Mouse (Mus musculus) liver, postnatal 0 days (tissue): ENCODE data around the gene Il27. TPM values are rescaled to one million over a fixed set of nuclear protein-coding genes. Genes with fewer than 3 reads are reported as not detected.

Experiments
- ATAC-seq: fragments of 200-750 bp; cut with Nextera tagmentation; 2 replicates; pipeline ENCODE4 v1.8.0; 2017; ENCODE audit warnings: mild to moderate bottlenecking, moderate library complexity
- DNase-seq: peaks from one replicate; pipeline ENCODE4 v3.0.0-alpha.2; 2016
- H3K27ac ChIP-seq: fragments of 300-500 bp; sonication (generic); 2 replicates; pipeline ENCODE4 v1.5.1; 2014; ENCODE audit warnings: antibody characterized with exemption, moderate library complexity, mild to moderate bottlenecking, low read depth
- H3K27me3 ChIP-seq: fragments of 300-500 bp; sonication (generic); 2 replicates; pipeline ENCODE4 v1.6.1; 2014; ENCODE audit warnings: low read length, control low read depth, mixed read lengths; ENCODE audit not compliant: insufficient read depth
- H3K36me3 ChIP-seq: fragments of 300-500 bp; sonication (generic); replicated peaks from 2 replicates; pipeline ENCODE4 v1.6.1; 2014; ENCODE audit warnings: mild to moderate bottlenecking, control low read depth, low read length, moderate library complexity, mixed read lengths; ENCODE audit not compliant: insufficient read depth
- H3K4me1 ChIP-seq: fragments of 300-500 bp; sonication (generic); 2 replicates; pipeline ENCODE4 v1.6.1; 2014; ENCODE audit warnings: antibody characterized with exemption, mild to moderate bottlenecking, control low read depth; ENCODE audit not compliant: insufficient read depth
- H3K4me2 ChIP-seq: fragments of 300-500 bp; sonication (generic); 2 replicates; pipeline ENCODE4 v1.6.1; 2014; ENCODE audit warnings: low read depth, mild to moderate bottlenecking, low read length, moderate library complexity, mixed read lengths
- H3K4me3 ChIP-seq: fragments of 300-500 bp; sonication (generic); 2 replicates; pipeline ENCODE4 v1.5.1; 2014; ENCODE audit warnings: low read depth, low read length
- H3K9ac ChIP-seq: fragments of 300-500 bp; sonication (generic); replicated peaks from 2 replicates; pipeline ENCODE4 v1.6.1; 2014; ENCODE audit warnings: mild to moderate bottlenecking, moderate library complexity
- H3K9me3 ChIP-seq: fragments of 300-500 bp; sonication (generic); 2 replicates; pipeline ENCODE4 v1.6.1; 2016; ENCODE audit warnings: mild to moderate bottlenecking, control low read depth, low read length, mixed read lengths
- CTCF ChIP-seq: sonication (generic); IDR thresholded peaks from 2 replicates; pipeline ENCODE4 v1.5.1; 2016; ENCODE audit warnings: antibody characterized with exemption, low read depth
- EP300 ChIP-seq: IDR thresholded peaks from 2 replicates; pipeline ENCODE4 v1.6.1; 2016; ENCODE audit warnings: antibody characterized with exemption, low read depth, mild to moderate bottlenecking
- WGBS: fragments of 180-500 bp; shearing (Covaris S2); extraction: QIAGEN DNeasy Blood & Tissue Kit; methylation state at CpG from one replicate; pipeline ENCODE4 v1.1.7; 2014; ENCODE audit not compliant: insufficient replicate concordance; 5-methylcytosine and 5-hydroxymethylcytosine counted together
- polyA plus RNA-seq: library from polyadenylated mRNA; unstranded; fragments of >200 nt; fragmentation: Nextera tagmentation; extraction: Ambion mirVana; gene quantifications from 2 replicates; pipeline ENCODE4 v1.2.1, GENCODE M21; 2015

The Il27 gene
- polyA plus RNA-seq, 1 experiment from 2014 or later = 0.18 TPM

- H3K4me2 ChIP-seq = peak overlapping the region; percentile 54
- TF ChIP-seq CTCF = no peak
- TF ChIP-seq EP300 = no peak
- 74% methylated on average over 16 of the region's 16 CpGs for WGBS
- no peaks in the 10 kb centered on the region for H3K27me3 ChIP-seq
- H3K9ac ChIP-seq = no peak overlapping the region; the same call in 1 of the 2 replicates
- 0 out of 2 replicates have a peak, but pooled peaks cover 2% of the 10 kb centered on the region for H3K36me3 ChIP-seq
- H3K9me3 ChIP-seq = no peaks in the 10 kb centered on the region
- DNase-seq (no peak), ATAC-seq (no peak)
- peaks cover 21% of the 10 kb centered on the region; the same call in 1 of the 2 replicates for H3K4me1 ChIP-seq
- no peak overlapping the region for H3K27ac ChIP-seq
- no peak overlapping the region for H3K4me3 ChIP-seq
Observed at GRCm38 (mm10) chr7:126624774-126625173, 30.0 kb upstream of the Il27 start.

GRCm38 (mm10) chr7:126623381-126623780, 28.6 kb upstream of the Il27 start:
- Histone ChIP-seq H3K4me3 (no peak overlapping the region), H3K27ac (no peak overlapping the region), H3K36me3 (0 out of 2 replicates have a peak, but pooled peaks cover 2% of the 10 kb centered on the region), H3K9ac (no peak overlapping the region), H3K27me3 (no peaks in the 10 kb centered on the region), H3K9me3 (no peaks in the 10 kb centered on the region), H3K4me2 (no peak overlapping the region), H3K4me1 (peaks cover 21% of the 10 kb centered on the region; the same call in 1 of the 2 replicates)
- no peak for DNase-seq
- no peak for TF ChIP-seq EP300
- no peak for TF ChIP-seq CTCF
- WGBS = 48% methylated on average over 1 of the region's 1 CpGs
- ATAC-seq = no peak

- DNase-seq (no peak), ATAC-seq (peak; percentile 54)
- Histone ChIP-seq H3K9ac (no peak overlapping the region), H3K4me1 (peaks cover 21% of the 10 kb centered on the region; the same call in 1 of the 2 replicates), H3K9me3 (no peaks in the 10 kb centered on the region), H3K4me2 (no peak overlapping the region), H3K27ac (peak overlapping the region; percentile 44; the same call in 1 of the 2 replicates), H3K4me3 (no peak overlapping the region), H3K27me3 (no peaks in the 10 kb centered on the region), H3K36me3 (0 out of 2 replicates have a peak, but pooled peaks cover 2% of the 10 kb centered on the region)
- TF ChIP-seq CTCF (no peak), EP300 (0 out of 2 replicates have a peak, but pooled peaks have one; percentile 15)
- WGBS = 63% methylated on average over 9 of the region's 9 CpGs
Observed at GRCm38 (mm10) chr7:126621452-126622359, 27.0 kb upstream of the Il27 start.

- H3K4me2 ChIP-seq = no peak overlapping the region
- H3K4me3 ChIP-seq = no peak overlapping the region
- H3K9me3 ChIP-seq = no peaks in the 10 kb centered on the region
- H3K27ac ChIP-seq = no peak overlapping the region
- 77% methylated on average over 10 of the region's 10 CpGs for WGBS
- H3K9ac ChIP-seq = no peak overlapping the region
- no peak for ATAC-seq
- 0 out of 2 replicates have a peak, but pooled peaks cover 2% of the 10 kb centered on the region for H3K36me3 ChIP-seq
- no peaks in the 10 kb centered on the region for H3K27me3 ChIP-seq
- TF ChIP-seq CTCF (no peak), EP300 (no peak)
- H3K4me1 ChIP-seq = peaks cover 9% of the 10 kb centered on the region; the same call in 1 of the 2 replicates
- no peak for DNase-seq
Observed at GRCm38 (mm10) chr7:126619559-126620275, 25.0 kb upstream of the Il27 start.

- TF ChIP-seq CTCF (peak; percentile 29), EP300 (no peak)
- Histone ChIP-seq H3K4me1 (no peaks in the 10 kb centered on the region), H3K9ac (no peak overlapping the region), H3K4me2 (no peak overlapping the region), H3K36me3 (no peaks in the 10 kb centered on the region), H3K9me3 (no peaks in the 10 kb centered on the region), H3K4me3 (no peak overlapping the region), H3K27ac (no peak overlapping the region), H3K27me3 (no peaks in the 10 kb centered on the region)
- no peak for DNase-seq
- WGBS = 61% methylated on average over 3 of the region's 3 CpGs
- ATAC-seq = no peak
Observed at GRCm38 (mm10) chr7:126616707-126617106, 22.0 kb upstream of the Il27 start.

- Histone ChIP-seq H3K4me2 (no peak overlapping the region), H3K9ac (no peak overlapping the region), H3K36me3 (no peaks in the 10 kb centered on the region), H3K27ac (no peak overlapping the region), H3K9me3 (no peaks in the 10 kb centered on the region), H3K4me3 (no peak overlapping the region), H3K27me3 (no peaks in the 10 kb centered on the region), H3K4me1 (no peaks in the 10 kb centered on the region)
- 78% methylated on average over 3 of the region's 3 CpGs for WGBS
- TF ChIP-seq EP300 (no peak), CTCF (no peak)
- DNase-seq (no peak), ATAC-seq (no peak)
Observed at GRCm38 (mm10) chr7:126612736-126613135, 18.0 kb upstream of the Il27 start.
